Mouse (Mus musculus) heart, adult 9 months (tissue): ENCODE measurements around the gene Phykpl.

Experiments
- DNase-seq, 2 experiments: peaks; one replicate each; pipeline ENCODE4 v3.0.0; 2022; ENCODE audit warnings: low spot score in 2 of 2

Gene Phykpl

DNA sequence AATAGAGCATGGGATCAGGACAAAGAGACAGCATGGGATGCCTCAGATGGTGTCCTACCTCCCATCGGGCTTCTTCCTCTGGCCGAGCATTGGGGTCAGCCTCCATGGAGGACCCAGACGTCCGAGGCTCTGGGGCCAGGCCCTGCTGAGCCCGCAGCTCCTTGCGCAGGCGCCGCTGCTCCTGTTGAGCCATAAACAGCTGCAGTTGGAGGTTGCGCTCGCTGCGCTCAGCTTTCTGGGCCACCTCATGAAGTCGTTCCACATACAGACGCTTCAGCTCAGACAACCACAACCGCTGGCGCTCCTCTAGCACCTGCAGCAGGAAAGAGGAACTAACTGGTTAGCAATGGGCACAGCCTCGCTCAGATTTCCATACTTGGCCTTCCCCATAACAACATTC, 59.7 kb downstream of the Phykpl start:
- no peak for DNase-seq

GRCm38 (mm10) chr11:51645293-51645692, 60.7 kb downstream of the Phykpl start:
- no peak for DNase-seq

DNA sequence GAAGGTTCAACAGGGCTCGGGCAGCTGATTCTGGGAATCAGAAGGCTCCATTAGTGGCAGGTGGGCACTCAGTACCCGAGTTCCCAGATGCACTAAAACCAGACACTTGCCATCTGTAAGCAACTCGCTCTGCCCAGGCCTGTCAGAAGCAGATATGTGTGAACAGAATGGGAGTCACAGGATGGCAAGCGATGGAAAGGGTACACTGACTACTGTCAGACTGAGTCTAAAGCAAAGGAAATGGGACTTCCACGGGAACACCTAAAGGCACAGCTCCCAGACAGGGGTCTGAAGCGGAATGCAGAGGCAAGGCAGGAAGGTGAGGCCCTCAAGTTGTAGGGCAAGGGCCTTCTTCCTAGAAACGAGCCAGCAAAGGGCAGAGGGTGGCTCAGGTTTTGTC, 61.7 kb downstream of the Phykpl start:
- no peak for DNase-seq

GRCm38 (mm10) chr11:51646751-51647667, 62.5 kb downstream of the Phykpl start:
- peak; percentile 62 to 84 for DNase-seq

DNA sequence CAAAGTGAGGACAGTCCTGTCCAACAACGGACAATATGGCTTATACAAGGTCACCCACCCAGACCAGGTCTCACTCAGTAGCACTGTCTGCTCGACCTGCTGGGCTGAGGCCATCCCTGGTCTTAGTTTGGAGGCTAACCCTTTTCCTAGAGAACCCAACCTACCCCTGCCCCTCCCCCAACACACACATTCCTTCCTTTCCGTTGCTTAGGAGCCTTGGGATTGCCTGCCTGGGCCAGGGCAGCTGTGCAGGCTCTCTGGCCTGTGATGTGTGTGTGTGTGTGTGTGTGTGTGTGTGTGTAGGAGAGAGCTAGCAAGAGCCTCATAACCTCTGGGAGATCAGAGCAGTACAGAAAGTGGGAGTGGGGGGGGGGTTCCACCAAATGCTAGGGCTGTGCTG, 64.0 kb downstream of the Phykpl start:
- DNase-seq: no peak

DNA sequence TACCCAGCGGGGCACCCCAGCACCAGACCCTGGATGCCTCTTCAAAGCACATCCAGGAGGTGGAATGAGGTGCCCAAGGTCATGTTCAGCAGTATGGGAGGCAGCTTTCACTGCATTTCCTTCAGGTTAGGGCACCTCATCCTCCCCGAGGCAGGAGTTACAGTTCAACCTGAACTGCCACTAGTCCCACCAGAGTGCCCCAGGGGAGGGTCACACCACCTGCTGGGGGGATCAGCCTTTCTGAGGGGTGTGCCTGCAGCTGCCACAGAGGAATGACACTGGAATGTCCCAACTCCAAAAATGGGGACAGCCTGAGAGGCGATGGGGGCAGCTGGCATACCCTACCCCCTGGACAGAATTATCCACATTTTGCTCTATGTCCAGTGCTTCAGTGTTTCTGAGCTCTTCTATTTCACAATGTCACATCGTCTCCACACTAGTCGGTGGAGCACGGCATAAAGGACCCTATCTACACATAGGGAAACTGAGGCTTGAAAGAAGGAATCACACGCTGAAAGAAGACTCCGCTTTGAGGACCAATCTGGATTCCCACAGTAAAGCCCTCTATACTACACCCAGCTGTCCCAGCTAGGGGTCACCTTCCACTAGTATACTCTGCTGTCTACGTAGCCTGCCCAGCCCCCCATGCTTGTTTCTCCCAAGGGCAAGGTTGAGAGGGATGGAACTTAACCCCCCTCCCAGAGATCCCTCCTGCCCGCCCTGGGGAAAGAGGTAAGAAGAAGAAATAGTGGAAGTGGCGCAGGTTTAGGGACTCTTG, 64.7 kb downstream of the Phykpl start:
- DNase-seq: no peak

- DNase-seq: no peak
Measured at GRCm38 (mm10) chr11:51649889-51650199, 65.3 kb downstream of the Phykpl start.

DNA sequence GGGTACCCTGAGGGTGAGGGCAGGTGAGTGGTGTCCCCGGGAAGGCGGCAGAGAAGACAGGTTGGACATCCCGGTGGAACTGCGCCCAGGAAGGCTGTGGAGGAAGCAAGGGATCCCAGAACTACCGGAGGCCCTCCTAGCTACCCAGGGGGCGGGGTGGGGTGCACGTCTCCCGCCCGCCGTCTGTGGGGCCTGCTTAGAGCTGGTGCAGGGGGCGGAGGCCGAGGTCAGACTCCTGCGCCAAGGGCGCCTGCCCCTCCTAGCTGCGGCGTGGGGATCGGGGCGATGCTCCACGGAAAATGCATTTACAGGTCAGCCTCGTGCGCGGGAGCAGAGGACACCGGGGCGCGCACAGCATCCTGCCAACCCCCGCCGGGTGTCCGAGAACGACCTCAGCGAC, 65.7 kb downstream of the Phykpl start:
- DNase-seq: no peak

DNA sequence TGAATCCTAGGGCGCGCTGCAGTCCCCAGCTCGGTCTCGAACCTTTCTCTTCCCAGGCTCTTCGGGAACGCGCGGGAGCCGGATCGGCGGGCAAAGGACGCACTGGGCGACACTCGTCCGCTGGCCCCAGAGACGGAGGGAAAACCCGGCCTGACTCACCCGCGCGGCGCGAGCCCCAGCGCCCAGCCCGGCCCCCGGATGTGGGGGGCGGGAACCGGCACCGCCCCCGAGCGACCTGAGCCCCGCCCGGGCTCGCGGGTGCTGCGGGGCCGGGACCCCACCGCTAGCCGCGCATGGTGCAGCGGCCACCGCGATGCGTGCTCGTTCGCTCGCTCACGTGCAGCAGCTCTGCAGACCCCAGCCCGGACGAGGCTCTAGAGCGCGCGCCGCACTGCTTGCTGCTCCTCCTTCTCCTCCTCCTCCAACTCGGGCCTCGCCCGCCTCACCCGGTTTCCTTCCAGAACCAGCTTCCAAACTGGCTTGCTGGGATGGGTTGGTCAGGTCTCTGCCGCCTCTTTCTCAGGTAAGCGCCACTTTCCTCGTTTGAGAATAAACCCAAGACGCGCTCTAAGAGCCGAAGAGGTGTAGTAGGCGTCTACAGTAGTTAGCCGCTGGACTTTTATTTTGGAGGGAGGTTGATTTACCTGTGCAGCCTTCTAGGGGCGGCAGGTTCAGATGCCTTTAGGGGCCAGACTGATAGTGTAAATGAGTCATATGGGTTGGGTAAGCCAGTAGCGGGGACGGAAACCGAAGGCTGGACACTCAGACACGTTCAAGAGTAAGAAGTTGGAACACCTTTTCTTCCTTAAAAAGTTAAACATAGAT, 66.3 kb downstream of the Phykpl start, which contains the start of the genes N4bp3 and D930048N14Rik:
TSS of gene N4bp3 (minus strand) at position 152 of the 825 bp plus-strand sequence.
TSS of gene D930048N14Rik (plus strand) at position 264 of the 825 bp plus-strand sequence.
- DNase-seq: peak; percentile 76 to 77

DNA sequence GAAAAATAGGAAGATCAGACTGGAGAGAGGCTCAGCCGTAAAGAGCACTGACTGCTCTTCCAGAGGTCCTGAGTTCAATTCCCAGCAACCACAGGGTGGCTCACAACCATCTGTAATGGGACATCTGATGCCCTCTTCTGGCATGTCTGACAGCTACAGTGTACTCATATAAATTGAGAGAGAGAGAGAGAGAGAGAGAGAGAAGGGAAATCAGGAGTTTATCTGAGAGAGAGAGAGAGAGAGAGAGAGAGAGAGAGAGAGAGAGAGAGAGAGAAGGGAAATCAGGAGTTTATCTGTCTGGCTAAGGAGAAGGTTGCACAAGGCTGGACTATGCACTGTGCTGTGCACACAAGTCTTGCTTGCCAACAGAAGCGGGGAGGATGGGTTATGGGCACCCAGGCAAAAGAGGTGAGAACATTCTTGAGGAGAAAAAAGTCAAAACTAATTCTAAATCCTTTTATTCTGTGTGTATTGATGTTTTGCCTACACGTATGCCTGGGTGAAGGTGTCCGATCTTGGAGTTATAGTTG, 68.4 kb downstream of the Phykpl start:
- DNase-seq: no peak

DNA sequence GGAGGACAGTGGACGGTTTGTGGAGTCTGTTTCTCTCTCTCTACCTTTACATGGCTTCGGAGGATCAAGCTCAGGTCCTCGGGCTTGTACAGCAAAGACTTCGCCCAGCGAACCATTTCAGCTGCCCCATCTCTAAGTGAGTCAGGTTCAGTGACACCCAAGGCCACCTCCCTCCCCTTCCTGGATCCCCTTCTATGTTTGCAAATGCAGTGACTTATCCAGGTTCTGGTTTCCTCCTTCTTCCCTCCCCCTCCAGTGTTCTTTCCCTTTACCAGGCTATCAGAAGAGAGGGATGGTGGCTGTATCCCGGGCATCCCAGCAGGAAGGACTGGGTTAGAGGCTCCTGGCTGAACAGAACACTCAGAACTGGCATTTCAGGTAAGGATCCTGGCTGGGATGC, 69.2 kb downstream of the Phykpl start:
- no peak for DNase-seq
